Comparison of ENCODE assay signal across 12 mouse cellular contexts in genomic region chr14:77272931-77273446, GRCm38 (mm10).
DNase-seq lines count a peak whose midpoint lies in the region; ATAC-seq and TF ChIP-seq lines count a peak whose summit lies in the region.
"Had no signal": no experiment of that assay in that cellular context is flagged by ENCODE, and none has a peak within 500 bp of the region (broad histone marks: within the 10 kb centered on the region; RNA-seq: fewer than 3 reads in every experiment).

No protein-coding gene starts in this region.

- TF ChIP-seq EP300 in liver, postnatal 0 days (IDR thresholded peaks at IDR 0.05; ENCODE audit: low read depth), result no peak

- peak overlapping the region; percentile 35 for H3K4me2 ChIP-seq in kidney, postnatal 0 days (ENCODE audit: low read length)
- H3K4me2 ChIP-seq in forebrain, embryonic 12.5 days, result no peak overlapping the region
- H3K4me2 ChIP-seq in liver, postnatal 0 days (ENCODE audit: low read depth, low read length), result no peak overlapping the region
- no peak overlapping the region for H3K4me2 ChIP-seq in heart, embryonic 11.5 days

- ATAC-seq in kidney, postnatal 0 days (replicated peaks; ENCODE audit: low FRiP score, low read depth), result no peak
- ATAC-seq in forebrain, embryonic 12.5 days (ENCODE audit: low FRiP score), result 0 out of 2 replicates have a peak, but pooled peaks have one; percentile 6
- ATAC-seq in liver, postnatal 0 days, result no peak
- no peak for ATAC-seq in heart, embryonic 11.5 days (replicated peaks; ENCODE audit: insufficient number of reproducible peaks, low FRiP score, low TSS enrichment)

- H3K27ac ChIP-seq in kidney, postnatal 0 days, result no peak overlapping the region
- H3K27ac ChIP-seq in forebrain, embryonic 12.5 days, result peak overlapping the region; percentile 27
- H3K27ac ChIP-seq in liver, postnatal 0 days (ENCODE audit: low read depth), result no peak overlapping the region
- H3K27ac ChIP-seq in heart, embryonic 11.5 days (ENCODE audit: low read depth, low read length), result no peak overlapping the region

- WGBS in kidney, postnatal 0 days, result 44% methylated on average over 13 of the region's 13 CpGs
- 52% methylated on average over 13 of the region's 13 CpGs for WGBS in forebrain, embryonic 12.5 days
- WGBS in liver, postnatal 0 days (ENCODE audit: insufficient replicate concordance), result 76% methylated on average over 13 of the region's 13 CpGs
- WGBS in heart, embryonic 11.5 days (ENCODE audit: insufficient replicate concordance), result 68% methylated on average over 13 of the region's 13 CpGs

- no peaks in the 10 kb centered on the region for H3K27me3 ChIP-seq in kidney, postnatal 0 days (ENCODE audit: insufficient read depth, low read length)
- H3K27me3 ChIP-seq in forebrain, embryonic 12.5 days, result no peaks in the 10 kb centered on the region
- H3K27me3 ChIP-seq in liver, postnatal 0 days (ENCODE audit: insufficient read depth, low read length), result no peaks in the 10 kb centered on the region
- no peaks in the 10 kb centered on the region for H3K27me3 ChIP-seq in heart, embryonic 11.5 days (ENCODE audit: control insufficient read depth, insufficient read depth, low read length)

- no peaks in the 10 kb centered on the region for H3K4me1 ChIP-seq in kidney, postnatal 0 days (replicated peaks; ENCODE audit: insufficient read depth, low read length)
- H3K4me1 ChIP-seq in forebrain, embryonic 12.5 days, result peaks cover 9% of the 10 kb centered on the region; the same call in 1 of the 2 replicates
- H3K4me1 ChIP-seq in liver, postnatal 0 days (ENCODE audit: insufficient read depth), result no peaks in the 10 kb centered on the region
- H3K4me1 ChIP-seq in heart, embryonic 11.5 days (ENCODE audit: control insufficient read depth, insufficient read depth, low read length), result no peaks in the 10 kb centered on the region

- no peak overlapping the region for H3K9ac ChIP-seq in kidney, postnatal 0 days (ENCODE audit: low read depth, low read length)
- no peak overlapping the region for H3K9ac ChIP-seq in forebrain, embryonic 12.5 days
- no peak overlapping the region for H3K9ac ChIP-seq in liver, postnatal 0 days (replicated peaks)
- H3K9ac ChIP-seq in heart, embryonic 11.5 days (ENCODE audit: low read depth, low read length), result no peak overlapping the region

- H3K9me3 ChIP-seq in kidney, postnatal 0 days (replicated peaks; ENCODE audit: low read length), result no peaks in the 10 kb centered on the region
- H3K9me3 ChIP-seq in forebrain, embryonic 12.5 days, result no peaks in the 10 kb centered on the region
- no peaks in the 10 kb centered on the region for H3K9me3 ChIP-seq in liver, postnatal 0 days (ENCODE audit: low read length)
- no peaks in the 10 kb centered on the region for H3K9me3 ChIP-seq in heart, embryonic 11.5 days (replicated peaks; ENCODE audit: control insufficient read depth, low read length)

- DNase-seq in kidney, postnatal 0 days (ENCODE audit: low spot score), result peak; percentile 45
- no peak for DNase-seq in kidney, adult 9 months
- peak; percentile 9 for DNase-seq in forelimb bud, embryonic 11.5 days (ENCODE audit: low read depth, low spot score)
- DNase-seq in mesoderm, embryonic 11.5 days (ENCODE audit: low read depth, low spot score), result peak; percentile 17
- DNase-seq in liver, postnatal 0 days, result no peak
- no peak for DNase-seq in cerebellum, postnatal 10 days
- DNase-seq: adrenal gland, postnatal 25 days; cerebellum, adult 11-12 months; gastrocnemius, postnatal 25 days; lung, postnatal 4 days had no signal

- no peaks in the 10 kb centered on the region for H3K36me3 ChIP-seq in kidney, postnatal 0 days (ENCODE audit: insufficient read depth, low read length)
- no peaks in the 10 kb centered on the region for H3K36me3 ChIP-seq in forebrain, embryonic 12.5 days (replicated peaks)
- H3K36me3 ChIP-seq in liver, postnatal 0 days (replicated peaks; ENCODE audit: insufficient read depth, low read length), result no peaks in the 10 kb centered on the region
- H3K36me3 ChIP-seq in heart, embryonic 11.5 days (ENCODE audit: control insufficient read depth, insufficient read depth, low read length), result no peaks in the 10 kb centered on the region

- TF ChIP-seq CTCF in kidney, postnatal 0 days (IDR thresholded peaks at IDR 0.05; ENCODE audit: low read depth), result no peak
- TF ChIP-seq CTCF in liver, postnatal 0 days (IDR thresholded peaks at IDR 0.05; ENCODE audit: low read depth), result no peak

- H3K4me3 ChIP-seq in kidney, postnatal 0 days (replicated peaks; ENCODE audit: low read depth, low read length), result no peak overlapping the region
- no peak overlapping the region for H3K4me3 ChIP-seq in forebrain, embryonic 12.5 days (replicated peaks)
- H3K4me3 ChIP-seq in liver, postnatal 0 days (ENCODE audit: low read depth, low read length), result no peak overlapping the region
- no peak overlapping the region for H3K4me3 ChIP-seq in heart, embryonic 11.5 days (ENCODE audit: low read depth, low read length)

Comparison
In these comparisons a context has a peak if more than half of its experiments do, and no peak if none do; other contexts are left out.
1. DNase-seq: peak in kidney, postnatal 0 days (single experiment), forelimb bud, embryonic 11.5 days (single experiment) and mesoderm, embryonic 11.5 days (single experiment); none in kidney, adult 9 months (single experiment), liver, postnatal 0 days (single experiment) and cerebellum, postnatal 10 days (0 of 2).